ENCODE assay signal across 10 mouse cellular contexts in genomic region chr3:122473523-122474034, GRCm38 (mm10).
DNase-seq lines count a peak whose midpoint lies in the region; ATAC-seq and TF ChIP-seq lines count a peak whose summit lies in the region.
"Had no signal": no experiment of that assay in that cellular context is flagged by ENCODE, and none has a peak within 500 bp of the region (broad histone marks: within the 10 kb centered on the region; RNA-seq: fewer than 3 reads in every experiment).

No protein-coding gene starts in this region.

- H3K9ac ChIP-seq in heart, embryonic 13.5 days, result no peak overlapping the region
- H3K9ac ChIP-seq in lung, embryonic 15.5 days, result no peak overlapping the region
- no peak overlapping the region for H3K9ac ChIP-seq in intestine, embryonic 14.5 days (ENCODE audit: low read length)

- TF ChIP-seq POLR2A in small intestine, adult 2 months (IDR thresholded peaks at IDR 0.05; ENCODE audit: low read depth, low read length), result no peak

- no peak for TF ChIP-seq CTCF in small intestine, adult 2 months (IDR thresholded peaks at IDR 0.05; ENCODE audit: extremely low read depth, insufficient read length, insufficient replicate concordance, low read depth, low read length)

- H3K4me3 ChIP-seq in heart, embryonic 13.5 days, result peak overlapping the region; percentile 17; the same call in 1 of the 2 replicates
- no peak overlapping the region for H3K4me3 ChIP-seq in lung, embryonic 15.5 days
- no peak overlapping the region for H3K4me3 ChIP-seq in intestine, embryonic 14.5 days (ENCODE audit: low read depth, low read length)
- no peak overlapping the region for H3K4me3 ChIP-seq in small intestine, adult 2 months (ENCODE audit: low read depth, low read length)

- ATAC-seq in heart, embryonic 13.5 days (ENCODE audit: extremely low read depth, insufficient number of reproducible peaks, low FRiP score, low TSS enrichment), result no peak
- no peak for ATAC-seq in lung, embryonic 15.5 days (ENCODE audit: borderline replicate concordance, extremely low read depth, low FRiP score, low TSS enrichment)
- no peak for ATAC-seq in intestine, embryonic 14.5 days (replicated peaks; ENCODE audit: low FRiP score, low TSS enrichment, low read depth)

- no peak for DNase-seq in heart, postnatal 14 days
- no peak for DNase-seq in lung, postnatal 14 days
- no peak for DNase-seq in intestine, embryonic 14.5 days (ENCODE audit: low spot score)
- no peak for DNase-seq in left cerebral cortex, postnatal 10 days (ENCODE audit: extremely low spot score in 1 of 2, low spot score in 2 of 2)
- DNase-seq in urinary bladder, adult 18-20 months (ENCODE audit: low spot score in 2 of 2), result no peak
- DNase-seq: cerebellum, postnatal 14 days had no signal

- 55% methylated on average over 11 of the region's 11 CpGs for WGBS in heart, embryonic 13.5 days
- 60% methylated on average over 11 of the region's 11 CpGs for WGBS in lung, embryonic 15.5 days
- 63% methylated on average over 11 of the region's 11 CpGs for WGBS in intestine, embryonic 14.5 days
- 37% methylated on average over 11 of the region's 11 CpGs for WGBS in small intestine, adult 2 months

- H3K27ac ChIP-seq in heart, embryonic 13.5 days (replicated peaks), result peak overlapping the region; percentile 57
- H3K27ac ChIP-seq in lung, embryonic 15.5 days, result peak overlapping the region; percentile 38
- peak overlapping the region; percentile 54; the same call in 1 of the 2 replicates for H3K27ac ChIP-seq in intestine, embryonic 14.5 days (ENCODE audit: low read depth)
- H3K27ac ChIP-seq in small intestine, adult 2 months (ENCODE audit: insufficient read depth, low read depth, low read length), result peak overlapping the region; percentile 99
- H3K27ac ChIP-seq: kidney, postnatal 0 days had no signal

- no peaks in the 10 kb centered on the region for H3K36me3 ChIP-seq in heart, embryonic 13.5 days
- no peaks in the 10 kb centered on the region for H3K36me3 ChIP-seq in lung, embryonic 15.5 days
- H3K36me3 ChIP-seq in intestine, embryonic 14.5 days (ENCODE audit: control insufficient read depth, insufficient read depth, low read length), result no peaks in the 10 kb centered on the region
- peaks cover 6% of the 10 kb centered on the region for H3K36me3 ChIP-seq in small intestine, adult 2 months (ENCODE audit: control insufficient read depth, insufficient read depth, low read length)

- no peaks in the 10 kb centered on the region for H3K9me3 ChIP-seq in heart, embryonic 13.5 days
- H3K9me3 ChIP-seq in lung, embryonic 15.5 days, result no peaks in the 10 kb centered on the region
- H3K9me3 ChIP-seq in intestine, embryonic 14.5 days (ENCODE audit: control insufficient read depth, low read length), result no peaks in the 10 kb centered on the region

- intact Hi-C loops in heart, postnatal 14 days (cut with DNase I), result no loop called here
- intact Hi-C loops in left cerebral cortex, postnatal 10 days (cut with DNase I), result no loop called here

- peaks cover 50% of the 10 kb centered on the region for H3K4me1 ChIP-seq in heart, embryonic 13.5 days
- peaks cover 52% of the 10 kb centered on the region for H3K4me1 ChIP-seq in lung, embryonic 15.5 days
- peaks cover 42% of the 10 kb centered on the region for H3K4me1 ChIP-seq in intestine, embryonic 14.5 days (replicated peaks; ENCODE audit: control insufficient read depth, insufficient read depth, low read length)
- H3K4me1 ChIP-seq in small intestine, adult 2 months (ENCODE audit: control insufficient read depth, insufficient read depth, insufficient read length, low read length), result peaks cover 48% of the 10 kb centered on the region

- peaks cover 88% of the 10 kb centered on the region for H3K27me3 ChIP-seq in heart, embryonic 13.5 days (replicated peaks)
- H3K27me3 ChIP-seq in lung, embryonic 15.5 days, result no peaks in the 10 kb centered on the region
- no peaks in the 10 kb centered on the region for H3K27me3 ChIP-seq in intestine, embryonic 14.5 days (replicated peaks; ENCODE audit: control insufficient read depth, insufficient read depth, low read length)
- H3K27me3 ChIP-seq in small intestine, adult 2 months (ENCODE audit: control insufficient read depth, insufficient read depth, low read length), result no peaks in the 10 kb centered on the region

- peak overlapping the region; percentile 56 for H3K4me2 ChIP-seq in heart, embryonic 13.5 days
- no peak overlapping the region; the same call in 1 of the 2 replicates for H3K4me2 ChIP-seq in lung, embryonic 15.5 days
- H3K4me2 ChIP-seq in intestine, embryonic 14.5 days (ENCODE audit: low read length), result peak overlapping the region; percentile 2; the same call in 1 of the 2 replicates

Comparison
In these comparisons a context has a peak if more than half of its experiments do, and no peak if none do; other contexts are left out.
1. H3K27ac ChIP-seq: peak in every context shown above with its lines; median percentile 99 in small intestine, adult 2 months; 57 in heart, embryonic 13.5 days; 54 in intestine, embryonic 14.5 days; 38 in lung, embryonic 15.5 days.